Mouse (Mus musculus) liver (tissue): ENCODE measurements around the gene Fgfr3.

ENCODE experiments used
- DNase-seq: peaks from one replicate; pipeline ENCODE4 v3.0.0-alpha.2; 2020; ENCODE audit warnings: mixed read lengths

The Fgfr3 gene

GRCm38 (mm10) chr5:33733837-33734236 lies 12.4 kb downstream of the Fgfr3 start:
- no peak for DNase-seq

DNA sequence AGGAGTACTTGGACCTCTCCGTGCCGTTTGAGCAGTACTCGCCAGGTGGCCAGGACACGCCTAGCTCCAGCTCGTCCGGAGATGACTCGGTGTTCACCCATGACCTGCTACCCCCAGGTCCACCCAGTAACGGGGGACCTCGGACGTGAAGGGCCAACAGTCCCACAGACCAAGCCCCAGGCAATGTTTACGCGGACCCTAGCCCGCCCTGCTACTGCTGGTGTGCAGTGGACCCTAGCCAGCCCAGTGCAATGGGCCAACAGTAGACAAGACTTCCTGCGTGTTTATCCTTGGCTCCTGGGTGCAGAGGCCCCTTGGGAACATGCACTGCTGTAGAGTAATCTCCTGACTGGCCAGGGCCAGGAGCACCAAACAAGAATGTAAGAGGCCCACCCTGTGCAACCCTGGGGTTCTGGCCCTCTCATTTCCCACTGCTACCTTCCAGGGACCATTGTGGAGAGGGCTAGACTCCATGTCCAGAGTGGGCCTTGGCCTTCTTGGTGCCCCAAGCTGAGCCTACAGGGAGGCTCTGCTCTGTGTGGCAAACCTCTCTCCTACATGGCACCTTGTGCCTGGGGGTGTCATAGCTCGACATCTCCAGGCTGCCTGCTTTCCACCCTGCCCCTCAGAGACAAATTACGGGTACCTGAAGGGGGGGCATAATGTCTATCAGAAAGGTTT lies 14.1 kb downstream of the Fgfr3 start:
- DNase-seq = no peak

- no peak for DNase-seq
Observed at GRCm38 (mm10) chr5:33736230-33736629, 14.8 kb downstream of the Fgfr3 start.

DNA sequence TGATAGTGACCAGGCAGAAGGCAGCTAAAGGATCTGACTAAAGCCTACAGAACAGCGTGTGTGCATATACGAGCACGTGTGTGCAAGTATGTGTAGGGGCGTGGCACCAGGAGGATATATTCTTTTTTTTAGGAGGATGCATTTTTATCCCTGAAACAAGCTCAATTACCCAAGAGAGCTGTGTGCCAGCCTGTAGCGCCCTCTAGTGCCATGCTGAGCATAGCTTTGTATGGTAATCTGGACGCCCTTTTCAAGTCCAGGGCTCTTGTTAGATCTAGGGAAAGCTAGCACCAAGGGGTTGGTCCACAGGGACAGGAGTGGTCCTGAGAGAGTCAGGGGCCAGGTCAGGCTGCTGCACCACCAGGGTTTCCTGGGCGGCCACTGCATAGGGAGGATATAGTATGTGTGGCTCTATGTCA lies 16.4 kb downstream of the Fgfr3 start:
- peak; percentile 73 for DNase-seq

- DNase-seq = no peak
Observed at GRCm38 (mm10) chr5:33738341-33738740, 16.9 kb downstream of the Fgfr3 start.

- peak; percentile 21 for DNase-seq
Observed at GRCm38 (mm10) chr5:33740548-33740947, 19.1 kb downstream of the Fgfr3 start.

GRCm38 (mm10) chr5:33743481-33743880 lies 22.0 kb downstream of the Fgfr3 start:
- DNase-seq = no peak

DNA sequence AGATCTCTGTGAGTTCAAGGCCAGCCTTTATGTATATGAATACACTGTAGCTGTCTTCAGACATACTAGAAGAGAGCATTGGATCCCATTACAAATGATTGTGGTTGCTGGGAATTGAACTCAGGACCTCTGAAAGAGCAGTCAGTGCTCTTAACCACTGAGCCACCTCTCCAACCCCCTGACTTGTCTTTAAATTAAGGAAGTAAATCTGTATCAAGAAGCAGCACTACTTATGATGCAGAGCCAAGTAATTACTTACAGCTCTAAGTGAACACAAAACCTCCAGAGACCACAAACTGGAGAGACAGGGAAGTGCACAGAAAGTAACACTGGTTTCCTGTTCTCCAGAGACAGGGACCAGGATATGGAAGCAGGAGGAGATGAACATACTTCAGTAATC lies 55.7 kb downstream of the Fgfr3 start:
- DNase-seq = no peak

DNA sequence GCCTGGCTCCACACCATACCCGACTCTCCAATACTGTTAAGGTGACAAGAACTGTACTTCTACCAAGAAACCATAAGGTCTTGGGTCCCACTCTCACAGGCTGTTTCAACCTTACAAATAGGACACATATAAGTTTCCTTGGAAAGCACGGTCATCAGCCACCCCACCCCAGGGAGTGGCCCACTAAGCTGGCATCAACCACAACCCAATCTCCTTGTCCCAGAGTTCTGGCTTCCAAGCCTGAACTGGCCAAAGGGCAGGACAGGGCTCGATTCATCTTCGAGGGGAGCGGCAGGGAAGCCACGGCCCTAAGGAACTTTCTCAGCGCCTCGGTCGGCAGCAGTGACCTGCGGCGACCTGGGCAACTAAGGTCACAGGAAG lies 60.5 kb downstream of the Fgfr3 start:
- peak; percentile 48 for DNase-seq

DNA sequence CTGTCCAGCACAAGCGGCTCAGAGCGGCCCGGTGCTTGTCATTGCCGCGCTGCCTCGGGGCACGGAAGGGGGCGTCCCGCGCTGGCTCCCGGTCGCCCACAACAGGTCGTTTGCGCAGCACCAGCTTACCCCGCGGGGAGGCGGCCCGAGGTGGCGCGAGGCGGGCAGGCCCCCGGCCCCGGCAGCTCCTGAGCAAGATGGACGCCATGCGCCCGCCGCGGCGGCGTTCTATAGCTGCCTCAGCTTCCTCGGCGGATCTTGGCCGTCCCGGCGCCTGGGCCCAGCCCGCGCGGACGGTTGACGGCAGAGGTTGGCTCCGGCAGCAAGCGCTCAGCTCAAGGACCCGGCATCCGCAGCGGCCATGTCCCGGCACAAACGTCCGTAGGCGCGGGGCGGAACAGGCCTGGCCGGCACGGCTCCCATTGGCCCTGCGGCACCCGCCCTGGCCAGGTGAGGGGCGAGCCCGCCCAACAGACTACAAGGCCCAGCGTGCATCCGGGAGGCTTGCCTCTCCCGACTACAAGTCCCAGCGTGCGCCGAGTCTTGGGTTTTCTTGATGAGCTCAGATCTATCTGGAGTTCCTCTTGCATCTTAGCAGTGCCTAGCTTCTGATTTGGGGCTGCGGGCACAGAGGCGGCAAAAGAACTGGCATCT lies 61.0 kb downstream of the Fgfr3 start, which contains the start of gene Letm1:
Gene Letm1, minus strand, starts transcription at position 473 of the 654 bp plus-strand sequence.
- peak; percentile 94 for DNase-seq

GRCm38 (mm10) chr5:33782999-33783390 lies 61.5 kb downstream of the Fgfr3 start:
- no peak for DNase-seq
